Mouse (Mus musculus): Measurements from ENCODE around the gene Dlgap4.

- TF ChIP-seq GATA1 (IDR thresholded peaks at IDR 0.05; ENCODE audit: borderline replicate concordance, low read length): no peak
- TF ChIP-seq FLI1 (IDR thresholded peaks at IDR 0.05; ENCODE audit: low read length): no peak
These were observed 187.5 kb downstream of the Dlgap4 start for GRCm38 (mm10) chr2:156801045-156801444.
